Mouse (Mus musculus) liver, adult 2 months (tissue): ENCODE measurements around the gene A830018L16Rik. TPM values are rescaled to one million over a fixed set of nuclear protein-coding genes. Genes with fewer than 3 reads are reported as not detected.
A peak's percentile ranks its signal among the peaks of the same experiment; 100 is the strongest.

ENCODE experiments used
- DNase-seq: peaks from one replicate; pipeline ENCODE4 v3.0.0-alpha.2; 2011; ENCODE audit warnings: low read depth, low spot score; ENCODE audit errors: extremely low read depth
- H3K27ac ChIP-seq: fragments of 200-500 bp; replicated peaks from 2 replicates; pipeline ENCODE4 v1.5.1; 2012; ENCODE audit warnings: low read depth, mild to moderate bottlenecking, control low read depth, inconsistent platforms, low read length; ENCODE audit not compliant: insufficient read depth
- H3K27me3 ChIP-seq: fragments of 200-500 bp; 2 replicates; pipeline ENCODE4 v1.6.1; 2012; ENCODE audit warnings: mild to moderate bottlenecking, moderate library complexity, low read length, inconsistent platforms; ENCODE audit not compliant: control insufficient read depth, insufficient read depth
- H3K36me3 ChIP-seq: fragments of 200-500 bp; 2 replicates; pipeline ENCODE4 v1.6.1; 2012; ENCODE audit warnings: low read length, inconsistent platforms; ENCODE audit not compliant: control insufficient read depth, insufficient read depth
- H3K4me1 ChIP-seq: fragments of 200-500 bp; 2 replicates; pipeline ENCODE4 v1.6.1; 2011; ENCODE audit warnings: low read length; ENCODE audit not compliant: control insufficient read depth, insufficient read depth
- H3K4me3 ChIP-seq: fragments of 200-500 bp; 2 replicates; pipeline ENCODE4 v1.5.1; 2011; ENCODE audit warnings: low read depth, mild to moderate bottlenecking, control low read depth, low read length, moderate library complexity; ENCODE audit not compliant: insufficient read depth
- H3K79me2 ChIP-seq: fragments of 200-500 bp; 2 replicates; pipeline ENCODE4 v1.6.1; 2012; ENCODE audit warnings: inconsistent platforms, mild to moderate bottlenecking, low read length, moderate library complexity; ENCODE audit not compliant: control insufficient read depth, insufficient read depth
- H3K9ac ChIP-seq: fragments of 200-500 bp; 2 replicates; pipeline ENCODE4 v1.6.1; 2012; ENCODE audit warnings: low read depth, mild to moderate bottlenecking, control low read depth, inconsistent platforms, low read length
- CTCF ChIP-seq: fragments of 200-500 bp; IDR thresholded peaks from 2 replicates; pipeline ENCODE4 v1.5.1; 2011; ENCODE audit warnings: low read depth, low read length, control low read depth
- POLR2A ChIP-seq: fragments of 200-500 bp; IDR thresholded peaks from 2 replicates; pipeline ENCODE4 v1.6.1; 2011; ENCODE audit warnings: low read length, control low read depth; ENCODE audit not compliant: insufficient read depth; ENCODE audit errors: extremely low read depth
- WGBS: fragments of 180-500 bp; shearing (Covaris S2); methylation state at CpG from one replicate; pipeline ENCODE4 v1.1.7; 2018; 5-methylcytosine and 5-hydroxymethylcytosine counted together
- polyA plus RNA-seq: library from polyadenylated mRNA; depleted of rRNA; stranded (reverse); fragments of >200 nt; gene quantifications from 2 replicates; pipeline ENCODE4 v1.2.3, GENCODE M21; 2012
- total RNA-seq: library from RNA; depleted of rRNA; stranded (reverse); fragments of >200 nt; gene quantifications from 2 replicates; pipeline ENCODE4 v1.2.3, GENCODE M21; 2014

Gene A830018L16Rik
- total and polyA plus RNA-seq, 2 experiments, result not detected

GRCm38 (mm10) chr1:11751996-11752395, 338.1 kb downstream of the A830018L16Rik start:
- H3K79me2 ChIP-seq, result no peaks in the 10 kb centered on the region
- TF ChIP-seq CTCF (no peak), POLR2A (no peak)
- no peak overlapping the region for H3K4me3 ChIP-seq
- H3K4me1 ChIP-seq, result no peaks in the 10 kb centered on the region
- H3K27ac ChIP-seq, result no peak overlapping the region
- H3K9ac ChIP-seq, result no peak overlapping the region
- no peaks in the 10 kb centered on the region for H3K27me3 ChIP-seq
- no peaks in the 10 kb centered on the region for H3K36me3 ChIP-seq
- DNase-seq, result no peak

DNA sequence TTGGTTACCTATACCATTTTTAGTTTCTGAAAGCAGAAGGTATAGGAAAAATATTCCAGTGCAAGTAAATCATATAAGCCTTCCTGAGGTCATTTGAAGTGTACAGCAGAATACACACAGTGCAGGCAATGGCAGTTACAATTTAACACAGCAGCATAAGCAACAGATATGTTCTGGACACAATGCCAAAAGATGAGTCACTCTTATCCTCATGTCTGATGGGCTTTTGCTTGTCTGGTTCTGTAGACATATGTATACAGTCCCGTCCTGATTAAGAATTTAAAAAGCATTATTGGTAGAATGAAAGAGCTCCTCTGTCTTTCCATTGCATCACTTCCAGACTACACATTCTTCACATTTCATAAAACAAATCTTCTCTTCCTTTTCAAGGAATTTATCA, 374.4 kb downstream of the A830018L16Rik start:
- H3K27me3 ChIP-seq, result no peaks in the 10 kb centered on the region
- peak; percentile 4 for DNase-seq
- H3K36me3 ChIP-seq, result no peaks in the 10 kb centered on the region
- no peak overlapping the region for H3K27ac ChIP-seq
- TF ChIP-seq POLR2A (no peak), CTCF (no peak)
- H3K9ac ChIP-seq, result no peak overlapping the region
- no peaks in the 10 kb centered on the region for H3K4me1 ChIP-seq
- no peak overlapping the region for H3K4me3 ChIP-seq
- H3K79me2 ChIP-seq, result no peaks in the 10 kb centered on the region
- WGBS, result 52% methylated on average over 1 of the region's 1 CpGs

DNA sequence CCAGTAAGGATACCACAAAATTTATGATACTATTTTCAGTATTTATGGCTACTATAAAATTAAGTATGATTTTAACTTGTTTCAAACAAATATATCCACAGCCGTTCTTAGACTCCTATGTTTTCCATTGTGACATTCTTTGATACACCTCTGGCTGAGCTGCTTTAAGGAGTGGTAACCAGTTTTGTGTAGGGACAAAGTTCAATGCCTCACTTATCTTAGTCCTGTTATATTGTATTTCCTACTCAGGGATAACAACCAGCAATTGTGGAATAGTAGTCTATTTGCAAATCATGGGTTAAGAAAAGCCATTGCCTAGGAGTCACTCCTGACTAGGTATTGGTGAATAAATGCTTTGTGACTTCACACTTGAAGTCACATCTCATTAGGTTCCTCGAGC, 378.9 kb downstream of the A830018L16Rik start:
- H3K4me1 ChIP-seq, result no peaks in the 10 kb centered on the region
- 69% methylated on average over 2 of the region's 2 CpGs for WGBS
- H3K27ac ChIP-seq, result no peak overlapping the region
- no peaks in the 10 kb centered on the region for H3K36me3 ChIP-seq
- no peaks in the 10 kb centered on the region for H3K27me3 ChIP-seq
- no peak for DNase-seq
- H3K79me2 ChIP-seq, result no peaks in the 10 kb centered on the region
- H3K9ac ChIP-seq, result no peak overlapping the region
- no peak overlapping the region for H3K4me3 ChIP-seq
- no peak for TF ChIP-seq POLR2A
- no peak for TF ChIP-seq CTCF

DNA sequence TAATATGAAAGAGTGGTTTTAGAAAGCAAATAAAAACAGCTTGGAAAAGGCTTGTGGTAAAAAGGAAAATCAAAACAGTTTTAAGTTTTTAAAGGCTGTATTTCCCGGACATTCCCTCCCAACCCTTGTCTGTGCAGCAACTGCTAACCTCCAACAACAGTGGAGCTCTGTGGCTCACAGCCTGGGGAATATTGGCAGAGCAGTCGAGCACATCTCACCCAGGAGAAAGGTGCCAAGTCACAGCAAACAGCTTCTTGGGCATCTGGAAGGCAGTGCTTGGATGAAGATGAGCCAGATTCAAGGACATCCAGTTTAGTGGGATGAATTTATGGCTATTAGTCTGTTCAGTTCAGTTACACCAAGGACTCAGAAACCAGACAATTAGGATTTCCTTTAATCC, 381.8 kb downstream of the A830018L16Rik start:
- H3K4me1 ChIP-seq, result no peaks in the 10 kb centered on the region
- H3K27me3 ChIP-seq, result no peaks in the 10 kb centered on the region
- TF ChIP-seq CTCF (no peak), POLR2A (no peak)
- no peaks in the 10 kb centered on the region for H3K79me2 ChIP-seq
- H3K9ac ChIP-seq, result no peak overlapping the region
- WGBS, result 54% methylated on average over 2 of the region's 2 CpGs
- DNase-seq, result no peak
- H3K27ac ChIP-seq, result no peak overlapping the region
- H3K4me3 ChIP-seq, result no peak overlapping the region
- H3K36me3 ChIP-seq, result no peaks in the 10 kb centered on the region

DNA sequence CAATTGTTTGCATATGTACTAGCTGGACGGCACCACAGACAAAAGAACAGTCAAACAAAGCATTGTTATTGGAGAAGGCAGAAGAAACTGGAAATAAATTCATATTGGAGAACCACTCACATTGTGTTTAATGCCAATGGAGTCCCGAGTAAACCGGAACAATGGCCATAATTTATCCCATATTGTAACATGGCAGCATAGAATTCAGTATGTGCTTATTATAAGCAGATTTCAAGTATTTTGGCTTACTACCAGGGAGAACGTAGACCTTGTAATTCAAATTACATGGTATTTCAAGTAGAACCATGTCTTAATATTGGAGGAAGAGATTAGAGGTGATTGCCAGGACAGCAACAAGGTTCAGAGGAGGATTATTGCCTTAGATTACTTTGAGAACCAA, 458.9 kb downstream of the A830018L16Rik start:
- Histone ChIP-seq H3K4me3 (no peak overlapping the region), H3K27me3 (no peaks in the 10 kb centered on the region), H3K9ac (no peak overlapping the region), H3K79me2 (no peaks in the 10 kb centered on the region), H3K4me1 (no peaks in the 10 kb centered on the region), H3K36me3 (no peaks in the 10 kb centered on the region), H3K27ac (no peak overlapping the region)
- 76% methylated on average over 4 of the region's 4 CpGs for WGBS
- TF ChIP-seq CTCF, result no peak
- no peak for TF ChIP-seq POLR2A
- DNase-seq, result no peak

DNA sequence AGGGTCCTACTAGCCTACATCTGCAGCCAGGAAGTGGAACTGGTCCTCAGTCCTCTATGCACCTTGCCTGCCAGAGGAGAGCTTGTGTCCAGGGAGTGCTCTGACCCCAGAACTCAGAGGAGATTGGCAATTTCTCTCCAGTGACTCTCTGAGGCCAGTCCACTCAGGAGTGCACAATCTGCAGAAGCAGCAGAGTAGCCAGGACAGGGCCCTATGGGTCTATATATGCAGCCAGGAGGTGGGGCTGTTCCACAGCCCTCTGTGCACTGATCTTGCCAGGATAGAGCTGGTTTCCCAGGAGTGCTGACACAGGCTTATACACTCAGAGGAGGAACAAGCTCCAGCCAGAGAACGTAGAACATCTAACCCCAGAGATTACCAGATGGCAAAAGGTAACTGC, 459.7 kb downstream of the A830018L16Rik start:
- Histone ChIP-seq H3K27me3 (no peaks in the 10 kb centered on the region), H3K9ac (no peak overlapping the region), H3K4me3 (no peak overlapping the region), H3K36me3 (no peaks in the 10 kb centered on the region), H3K4me1 (no peaks in the 10 kb centered on the region), H3K79me2 (no peaks in the 10 kb centered on the region), H3K27ac (no peak overlapping the region)
- no peak for TF ChIP-seq POLR2A
- TF ChIP-seq CTCF, result no peak
- WGBS, result 74% methylated on average over 1 of the region's 1 CpGs
- no peak for DNase-seq
